Mouse (Mus musculus) heart, embryonic 10.5 days (tissue): ENCODE measurements around the gene Plekho1. TPM values are rescaled to one million over a fixed set of nuclear protein-coding genes. Genes with fewer than 3 reads are reported as not detected.
A peak's percentile ranks its signal among the peaks of the same experiment; 100 is the strongest.

Experiments
- DNase-seq: peaks from one replicate; pipeline ENCODE4 v3.0.0-alpha.2; 2017; ENCODE audit warnings: low spot score
- H3K27ac ChIP-seq: fragments of 300-500 bp; sonication (generic); 2 replicates; pipeline ENCODE4 v1.5.1; 2016; ENCODE audit warnings: mild to moderate bottlenecking
- H3K27me3 ChIP-seq: fragments of 300-500 bp; sonication (generic); 2 replicates; pipeline ENCODE4 v1.6.1; 2016; ENCODE audit warnings: mild to moderate bottlenecking; ENCODE audit not compliant: poor library complexity, insufficient read depth, severe bottlenecking
- H3K36me3 ChIP-seq: fragments of 300-500 bp; sonication (generic); 2 replicates; pipeline ENCODE4 v1.6.1; 2016; ENCODE audit warnings: mild to moderate bottlenecking, moderate library complexity
- H3K4me1 ChIP-seq: fragments of 300-500 bp; sonication (generic); 2 replicates; pipeline ENCODE4 v1.6.1; 2016; ENCODE audit warnings: mild to moderate bottlenecking
- H3K4me3 ChIP-seq: fragments of 300-500 bp; sonication (generic); 2 replicates; pipeline ENCODE4 v1.5.1; 2016; ENCODE audit warnings: mild to moderate bottlenecking, moderate library complexity
- H3K9me3 ChIP-seq: fragments of 300-500 bp; sonication (generic); 2 replicates; pipeline ENCODE4 v1.6.1; 2016; ENCODE audit warnings: mild to moderate bottlenecking, moderate library complexity
- WGBS: fragments of 180-500 bp; shearing (Covaris S2); methylation state at CpG from one replicate; pipeline ENCODE4 v1.1.7; 2016; 5-methylcytosine and 5-hydroxymethylcytosine counted together
- polyA plus RNA-seq: library from polyadenylated mRNA; unstranded; fragments of >200 nt; fragmentation: Nextera tagmentation; extraction: Ambion mirVana; gene quantifications from 2 replicates; pipeline ENCODE4 v1.2.1, GENCODE M21; 2016

Plekho1 gene
- polyA plus RNA-seq, 1 experiment from 2014 or later = 88.2 TPM

DNA sequence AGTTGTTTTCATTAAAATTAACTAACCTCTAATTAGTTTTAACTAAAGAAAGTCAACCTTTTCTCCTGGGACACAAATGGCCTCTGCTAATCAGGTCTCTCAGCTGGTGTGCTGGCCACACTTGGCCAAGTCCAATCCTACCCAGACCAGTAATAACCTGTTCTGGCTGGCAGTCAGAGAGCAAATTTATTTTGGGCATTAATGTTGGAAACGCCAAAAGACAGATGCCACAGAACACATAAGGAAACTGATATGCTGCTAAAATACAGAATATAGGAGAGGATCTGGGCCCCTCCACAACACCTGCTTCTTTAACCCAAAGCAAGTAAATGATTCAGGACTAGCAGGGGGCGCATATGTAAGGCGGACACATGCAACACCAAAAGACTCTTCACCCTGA lies 33.5 kb upstream of the Plekho1 start:
- WGBS = 87% methylated on average over 3 of the region's 3 CpGs
- Histone ChIP-seq H3K4me3 (no peak overlapping the region), H3K27me3 (no peaks in the 10 kb centered on the region)

DNA sequence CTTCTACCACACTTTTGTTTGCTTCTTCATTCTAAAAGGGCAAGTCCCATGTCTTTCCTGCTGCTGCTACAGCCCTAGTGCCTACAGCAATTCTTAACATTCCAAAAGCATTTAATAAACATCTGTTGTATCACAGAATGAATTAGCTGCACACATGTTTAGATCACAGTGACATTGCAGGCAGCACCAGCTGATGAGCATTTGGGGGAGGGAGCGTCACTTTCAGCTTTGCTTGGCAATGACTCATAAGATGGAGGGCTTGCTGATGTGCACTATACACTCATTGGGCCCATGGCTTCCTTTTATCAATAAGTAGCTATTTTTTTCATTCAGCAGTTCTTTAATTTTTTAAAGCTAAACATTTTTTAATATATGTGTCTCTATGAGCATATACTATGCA lies 32.1 kb upstream of the Plekho1 start:
- Histone ChIP-seq H3K27me3 (no peaks in the 10 kb centered on the region), H3K4me1 (no peaks in the 10 kb centered on the region), H3K4me3 (no peak overlapping the region), H3K27ac (no peak overlapping the region), H3K9me3 (no peaks in the 10 kb centered on the region), H3K36me3 (0 out of 2 replicates have a peak, but pooled peaks cover 13% of the 10 kb centered on the region)
- 92% methylated on average over 1 of the region's 1 CpGs for WGBS
- peak; percentile 3 for DNase-seq

More for the DNA sequence above, 33.5 kb upstream of the Plekho1 start:
- Histone ChIP-seq H3K9me3 (no peaks in the 10 kb centered on the region), H3K4me1 (no peaks in the 10 kb centered on the region), H3K36me3 (0 out of 2 replicates have a peak, but pooled peaks cover 19% of the 10 kb centered on the region), H3K27ac (no peak overlapping the region)
- DNase-seq = no peak

DNA sequence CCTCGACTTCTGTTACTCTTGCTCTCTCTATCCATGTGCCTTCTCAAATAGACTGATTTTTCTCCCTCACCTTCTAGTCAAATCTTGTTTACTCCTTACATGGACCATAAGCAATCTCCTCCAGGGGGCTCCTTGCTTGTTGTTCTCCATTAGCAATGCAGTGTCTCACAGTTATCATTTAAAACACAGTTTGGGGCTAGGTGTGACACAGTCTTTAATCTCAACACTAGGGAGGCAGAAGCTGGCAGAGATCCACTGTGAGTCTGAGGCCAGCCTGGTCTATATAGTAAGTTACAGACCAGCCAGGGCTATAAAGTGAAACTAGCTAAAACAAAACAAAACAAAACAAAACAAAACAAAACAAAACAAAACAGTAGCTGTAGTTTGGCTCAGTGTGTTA lies 31.3 kb upstream of the Plekho1 start:
- H3K4me3 ChIP-seq = no peak overlapping the region
- H3K27ac ChIP-seq = no peak overlapping the region
- 81% methylated on average over 1 of the region's 1 CpGs for WGBS
- no peaks in the 10 kb centered on the region for H3K9me3 ChIP-seq
- DNase-seq = no peak
- no peaks in the 10 kb centered on the region for H3K27me3 ChIP-seq
- 0 out of 2 replicates have a peak, but pooled peaks cover 13% of the 10 kb centered on the region for H3K36me3 ChIP-seq
- H3K4me1 ChIP-seq = no peaks in the 10 kb centered on the region

DNA sequence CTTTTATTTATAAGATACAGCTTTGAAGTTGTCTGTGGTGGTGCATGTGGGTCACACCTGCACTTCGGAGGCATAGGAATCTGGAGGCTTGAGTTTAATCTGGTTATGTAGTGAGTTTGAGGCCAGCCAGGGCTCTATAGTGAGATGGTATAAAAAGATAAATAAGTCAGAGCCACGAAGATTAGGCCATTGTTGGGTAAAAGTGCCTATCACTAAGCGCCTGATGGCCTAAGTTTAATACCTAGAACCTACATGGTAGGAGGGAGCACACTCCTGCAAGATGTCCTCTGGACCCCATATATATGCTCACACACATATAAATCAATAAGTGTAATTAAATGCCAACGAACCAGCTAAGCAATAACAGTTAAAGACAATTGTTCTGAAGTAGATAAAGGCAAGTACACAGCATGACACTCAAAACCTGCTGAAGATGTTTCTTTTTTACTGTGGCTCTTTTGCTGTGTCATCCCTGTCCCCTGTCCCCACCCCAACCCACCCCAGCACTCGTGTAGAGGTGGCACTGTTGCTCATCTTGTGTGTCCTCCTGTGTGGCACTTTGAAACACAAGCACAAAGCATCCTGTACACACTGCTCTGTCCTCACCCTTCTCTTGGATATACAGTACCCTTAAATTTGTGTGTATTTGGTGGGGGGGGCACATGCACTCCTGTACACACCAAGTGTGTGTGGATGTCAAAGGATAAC lies 25.8 kb upstream of the Plekho1 start:
- no peaks in the 10 kb centered on the region for H3K27me3 ChIP-seq
- peaks cover 4% of the 10 kb centered on the region; the same call in 1 of the 2 replicates for H3K4me1 ChIP-seq
- WGBS = 69% methylated on average over 5 of the region's 5 CpGs
- no peak for DNase-seq
- 0 out of 2 replicates have a peak, but pooled peaks cover under 1% of the 10 kb centered on the region for H3K36me3 ChIP-seq
- no peak overlapping the region for H3K4me3 ChIP-seq
- H3K27ac ChIP-seq = no peak overlapping the region
- H3K9me3 ChIP-seq = no peaks in the 10 kb centered on the region

DNA sequence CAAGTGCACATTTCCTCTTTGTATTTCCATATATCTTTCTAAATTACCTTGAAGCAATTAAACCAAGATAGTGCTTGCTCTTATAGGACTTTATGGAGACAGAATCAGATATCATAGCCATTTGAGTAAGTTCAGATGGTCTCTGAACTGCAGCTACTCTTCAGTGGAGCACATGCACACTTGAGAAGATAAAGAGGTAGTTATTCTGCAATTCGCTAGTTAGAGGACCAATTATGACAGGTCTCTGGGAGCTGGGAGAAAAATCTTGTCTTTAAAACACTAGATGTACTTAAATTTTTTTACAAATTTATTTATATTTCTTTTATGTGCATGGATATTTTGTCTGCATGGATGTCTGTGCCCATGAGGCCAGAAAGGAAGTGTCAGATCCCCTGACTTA lies 24.9 kb upstream of the Plekho1 start:
- Histone ChIP-seq H3K4me1 (peaks cover 4% of the 10 kb centered on the region; the same call in 1 of the 2 replicates), H3K27ac (no peak overlapping the region)
- WGBS = 84% methylated on average over 1 of the region's 1 CpGs

DNA sequence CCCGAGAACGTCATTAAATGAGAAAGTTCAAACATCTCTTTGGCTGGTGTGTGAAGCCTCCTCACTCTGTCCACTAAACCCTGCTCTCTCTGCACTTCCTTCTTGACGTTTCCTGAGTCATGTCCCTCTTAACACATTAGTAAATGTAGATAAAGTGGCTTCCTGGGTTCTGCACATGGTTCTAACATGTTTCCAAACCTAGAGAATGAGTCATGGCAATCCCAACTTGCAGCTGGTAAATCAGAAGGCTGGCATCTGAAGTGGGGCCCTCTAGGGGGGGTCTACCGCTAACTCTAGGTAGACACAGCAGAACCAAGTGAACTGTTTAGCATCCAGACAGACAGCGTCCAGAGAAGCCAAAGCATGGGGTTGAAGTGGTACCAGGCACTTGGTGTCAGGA lies 21.7 kb upstream of the Plekho1 start:
- Histone ChIP-seq H3K27me3 (no peaks in the 10 kb centered on the region), H3K9me3 (no peaks in the 10 kb centered on the region), H3K4me1 (peaks cover 9% of the 10 kb centered on the region; the same call in 1 of the 2 replicates), H3K36me3 (no peaks in the 10 kb centered on the region), H3K27ac (no peak overlapping the region), H3K4me3 (no peak overlapping the region)
- 68% methylated on average over 5 of the region's 5 CpGs for WGBS
- no peak for DNase-seq

More for the DNA sequence above, 24.9 kb upstream of the Plekho1 start:
- H3K27me3 ChIP-seq = no peaks in the 10 kb centered on the region
- DNase-seq = no peak
- no peak overlapping the region for H3K4me3 ChIP-seq
- no peaks in the 10 kb centered on the region for H3K36me3 ChIP-seq
- no peaks in the 10 kb centered on the region for H3K9me3 ChIP-seq

DNA sequence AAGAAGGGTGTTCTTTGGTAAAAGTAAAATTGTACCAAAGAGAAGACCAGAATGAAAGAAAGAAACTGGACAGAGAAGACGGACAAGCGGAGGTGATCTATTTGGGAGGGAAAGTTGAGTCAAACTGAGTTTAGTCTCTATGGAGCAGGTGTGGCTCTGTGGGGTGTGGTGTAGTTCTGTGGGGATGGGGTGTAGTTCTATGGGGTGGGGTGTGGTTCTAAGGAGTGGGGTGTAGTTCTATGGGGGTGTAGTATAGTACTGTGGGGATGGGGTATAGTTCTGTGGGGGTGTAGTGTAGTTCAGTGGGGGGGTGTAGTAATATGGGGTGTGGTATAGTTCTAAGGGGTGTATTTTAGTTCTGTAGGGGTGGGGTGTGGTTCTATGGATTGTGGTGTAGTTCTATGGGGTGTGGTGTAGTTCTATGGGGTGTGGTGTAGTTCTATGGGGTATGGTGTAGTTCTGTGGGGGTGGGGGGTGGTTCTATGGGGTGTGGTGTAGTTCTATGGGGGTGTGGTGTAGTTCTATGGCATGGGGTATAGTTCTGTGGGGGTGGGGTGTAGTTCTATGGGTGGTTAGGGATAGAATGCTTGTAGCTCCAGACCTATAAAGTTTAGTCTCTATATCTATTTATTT lies 20.6 kb upstream of the Plekho1 start:
- no peak overlapping the region for H3K27ac ChIP-seq
- DNase-seq = no peak
- 89% methylated on average over 2 of the region's 2 CpGs for WGBS

DNA sequence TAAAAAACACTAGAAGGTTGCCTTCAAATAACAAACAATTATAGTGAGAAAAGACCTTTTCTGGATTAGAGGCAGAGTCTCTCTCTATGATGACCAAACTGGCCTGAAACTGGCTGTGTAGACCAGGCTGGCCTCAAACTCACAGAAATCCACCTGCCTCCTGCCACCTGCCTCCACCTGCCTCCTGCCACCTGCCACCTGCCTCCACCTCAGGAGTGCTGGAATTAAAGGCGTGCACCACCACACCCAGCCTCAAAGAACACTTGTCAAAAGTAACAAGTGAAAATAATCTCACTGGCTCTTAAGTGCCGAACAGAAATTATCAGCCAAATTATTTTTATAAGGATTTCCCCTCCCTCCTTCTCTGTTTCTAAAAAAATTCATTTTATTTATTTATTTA lies 19.9 kb upstream of the Plekho1 start:
- H3K36me3 ChIP-seq = 0 out of 2 replicates have a peak, but pooled peaks cover 8% of the 10 kb centered on the region
- WGBS = 86% methylated on average over 2 of the region's 2 CpGs
- H3K4me3 ChIP-seq = no peak overlapping the region

More for the DNA sequence above, 20.6 kb upstream of the Plekho1 start:
- no peaks in the 10 kb centered on the region for H3K27me3 ChIP-seq
- H3K4me1 ChIP-seq = peaks cover 14% of the 10 kb centered on the region; the same call in 1 of the 2 replicates
- 0 out of 2 replicates have a peak, but pooled peaks cover 2% of the 10 kb centered on the region for H3K36me3 ChIP-seq
- H3K4me3 ChIP-seq = no peak overlapping the region
- no peaks in the 10 kb centered on the region for H3K9me3 ChIP-seq

DNA sequence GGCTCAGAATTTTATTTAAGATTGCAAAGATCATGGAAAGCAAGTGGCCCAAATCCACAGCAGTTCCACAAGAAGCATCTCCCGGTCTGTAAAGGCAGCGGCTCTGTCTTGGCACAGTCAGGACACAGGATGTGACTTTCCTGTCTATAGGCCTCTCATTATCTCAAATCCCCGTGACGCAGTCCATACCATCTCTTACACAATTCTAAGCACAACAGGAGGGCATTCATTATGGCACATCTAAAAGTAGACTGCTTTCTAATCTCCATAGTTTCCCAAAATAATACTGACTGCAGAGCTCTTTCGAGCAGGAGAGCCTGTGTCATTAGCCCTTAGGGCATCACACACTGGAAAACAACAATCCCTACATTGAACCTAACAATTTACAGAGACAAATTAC lies 17.0 kb upstream of the Plekho1 start:
- Histone ChIP-seq H3K36me3 (0 out of 2 replicates have a peak, but pooled peaks cover 12% of the 10 kb centered on the region), H3K4me1 (peaks cover 14% of the 10 kb centered on the region; the same call in 1 of the 2 replicates), H3K9me3 (no peaks in the 10 kb centered on the region), H3K27me3 (no peaks in the 10 kb centered on the region), H3K4me3 (no peak overlapping the region), H3K27ac (peak overlapping the region; percentile 73; the same call in 1 of the 2 replicates)
- WGBS = 26% methylated on average over 5 of the region's 5 CpGs
- DNase-seq = no peak

More for the DNA sequence above, 19.9 kb upstream of the Plekho1 start:
- no peak for DNase-seq
- Histone ChIP-seq H3K9me3 (no peaks in the 10 kb centered on the region), H3K27me3 (no peaks in the 10 kb centered on the region), H3K4me1 (peaks cover 14% of the 10 kb centered on the region; the same call in 1 of the 2 replicates), H3K27ac (no peak overlapping the region)

DNA sequence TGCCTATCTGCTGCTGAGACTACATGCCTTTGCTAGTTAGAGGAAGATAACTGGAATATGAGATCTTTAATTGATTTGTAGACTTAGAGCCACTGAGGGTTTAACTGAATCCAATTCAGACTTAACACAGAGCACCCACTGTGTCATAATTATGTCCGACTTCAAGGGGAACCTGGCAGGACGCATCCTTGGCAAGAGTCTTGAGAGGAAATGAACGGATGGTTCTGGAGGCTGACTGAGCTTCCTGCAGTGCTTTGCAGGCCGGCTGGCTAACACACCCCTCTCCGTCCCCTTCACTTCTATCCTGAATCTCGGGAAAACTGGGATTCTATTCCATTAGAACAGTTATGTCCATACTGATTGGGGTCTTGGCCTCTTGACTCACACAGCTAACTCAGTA lies 12.7 kb upstream of the Plekho1 start:
- H3K36me3 ChIP-seq = 0 out of 2 replicates have a peak, but pooled peaks cover 12% of the 10 kb centered on the region
- H3K27ac ChIP-seq = no peak overlapping the region
- no peaks in the 10 kb centered on the region for H3K27me3 ChIP-seq
- no peak for DNase-seq
- 78% methylated on average over 6 of the region's 6 CpGs for WGBS
- H3K9me3 ChIP-seq = no peaks in the 10 kb centered on the region
- peaks cover 11% of the 10 kb centered on the region; the same call in 1 of the 2 replicates for H3K4me1 ChIP-seq
- H3K4me3 ChIP-seq = no peak overlapping the region

DNA sequence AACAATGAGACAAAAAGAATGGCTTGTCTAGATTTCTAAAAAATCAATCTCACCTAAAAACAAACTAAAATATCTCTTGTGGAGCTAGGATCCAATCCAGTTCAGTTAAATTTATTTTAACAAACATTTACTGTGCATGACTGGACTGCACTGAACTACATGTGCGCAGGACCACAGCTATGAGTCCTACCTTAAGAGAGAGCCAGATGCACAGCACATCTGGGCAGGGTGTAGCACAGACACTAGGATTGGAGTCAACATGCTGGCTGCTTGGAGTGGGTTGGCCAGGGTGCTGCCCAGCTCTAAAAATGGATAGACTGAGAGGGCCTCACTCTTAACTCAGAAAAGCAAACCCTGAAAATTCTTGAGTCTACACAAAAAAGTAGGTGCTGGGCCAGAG lies 5.8 kb upstream of the Plekho1 start:
- H3K27me3 ChIP-seq = no peaks in the 10 kb centered on the region
- H3K27ac ChIP-seq = no peak overlapping the region

DNA sequence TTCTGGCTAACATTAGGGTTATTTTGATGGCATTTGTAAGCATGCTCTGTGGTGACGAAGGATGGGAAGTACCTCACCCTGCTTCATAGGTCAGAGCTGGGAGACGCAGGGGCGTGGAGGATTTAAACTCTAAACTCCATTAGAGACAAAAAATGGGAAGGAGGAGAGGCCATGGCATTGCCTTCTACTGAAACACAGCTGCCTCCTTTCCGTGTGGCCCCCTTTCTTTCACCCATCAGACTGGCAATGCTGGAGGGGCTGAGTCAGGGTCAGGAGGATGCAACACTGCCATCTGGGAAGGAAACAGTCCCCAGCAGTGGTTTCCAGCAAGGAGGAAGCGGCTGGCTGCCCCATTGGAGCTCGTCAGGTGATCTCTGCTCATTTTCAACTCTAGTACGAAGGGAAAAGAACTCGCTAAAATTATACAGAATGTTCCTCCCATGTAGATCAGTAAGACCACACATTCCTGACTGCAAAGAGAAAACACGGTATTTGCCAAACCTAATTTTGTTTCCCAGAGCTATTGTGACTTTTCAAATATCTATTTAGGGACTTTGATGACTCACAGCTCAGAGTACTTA lies 5.2 kb upstream of the Plekho1 start:
- no peak overlapping the region for H3K4me3 ChIP-seq
- H3K27me3 ChIP-seq = no peaks in the 10 kb centered on the region
- H3K4me1 ChIP-seq = peaks cover 39% of the 10 kb centered on the region
- WGBS = 69% methylated on average over 9 of the region's 9 CpGs
- H3K9me3 ChIP-seq = no peaks in the 10 kb centered on the region
- H3K36me3 ChIP-seq = no peaks in the 10 kb centered on the region
- no peak for DNase-seq
- peak overlapping the region; percentile 3; the same call in 1 of the 2 replicates for H3K27ac ChIP-seq

More for the DNA sequence above, 5.8 kb upstream of the Plekho1 start:
- no peaks in the 10 kb centered on the region for H3K9me3 ChIP-seq
- no peak overlapping the region for H3K4me3 ChIP-seq
- DNase-seq = no peak
- 98% methylated on average over 1 of the region's 1 CpGs for WGBS
- peaks cover 38% of the 10 kb centered on the region for H3K4me1 ChIP-seq
- no peaks in the 10 kb centered on the region for H3K36me3 ChIP-seq
